Comparison of ENCODE assay signal across 24 mouse cellular contexts in the genomic region with DNA sequence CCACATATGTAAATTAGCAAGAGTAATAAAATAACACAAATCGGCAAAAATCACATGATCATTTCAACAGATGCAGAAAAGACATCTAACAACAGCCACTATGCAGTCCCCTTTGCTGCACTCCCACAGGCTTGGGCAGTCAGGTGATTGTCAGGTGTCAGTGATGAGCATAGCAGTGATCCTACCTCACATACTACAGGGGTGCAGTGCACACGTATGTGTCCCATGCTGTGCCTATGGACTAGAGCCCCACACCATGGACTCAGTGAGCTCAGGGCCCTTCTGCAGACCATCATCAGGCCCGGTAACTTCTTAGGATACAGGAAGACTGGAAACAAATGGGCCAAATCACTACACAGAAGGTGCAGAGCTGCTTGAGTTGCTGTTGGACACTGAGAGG. TPM values are rescaled to one million over a fixed set of nuclear protein-coding genes. Genes with fewer than 3 reads are reported as not detected.
DNase-seq lines count a peak whose midpoint lies in the region; ATAC-seq lines count a peak whose summit lies in the region.
"Had no signal": no experiment of that assay in that cellular context is flagged by ENCODE, and none has a peak within 500 bp of the region (broad histone marks: within the 10 kb centered on the region; RNA-seq: fewer than 3 reads in every experiment).

No protein-coding gene starts in this region.

- intact Hi-C loops in left cerebral cortex, postnatal 36 days (cut with DNase I) = no loop called here

- H3K9ac ChIP-seq in forebrain, embryonic 12.5 days = no peak overlapping the region
- H3K9ac ChIP-seq in liver, embryonic 13.5 days = no peak overlapping the region
- H3K9ac ChIP-seq in forebrain, embryonic 16.5 days (replicated peaks; ENCODE audit: low read depth, low read length) = no peak overlapping the region
- no peak overlapping the region for H3K9ac ChIP-seq in neural tube, embryonic 14.5 days (replicated peaks; ENCODE audit: low read depth, low read length)
- H3K9ac ChIP-seq: liver, embryonic 14.5 days had no signal

- peaks cover 15% of the 10 kb centered on the region for H3K36me3 ChIP-seq in forebrain, embryonic 12.5 days (replicated peaks)
- peaks cover 32% of the 10 kb centered on the region for H3K36me3 ChIP-seq in forebrain, embryonic 10.5 days (replicated peaks)
- H3K36me3 ChIP-seq in liver, embryonic 13.5 days = peaks cover 9% of the 10 kb centered on the region
- no peaks in the 10 kb centered on the region for H3K36me3 ChIP-seq in forebrain, embryonic 16.5 days (ENCODE audit: control insufficient read depth, insufficient read depth)
- peaks cover 3% of the 10 kb centered on the region; the same call in 1 of the 2 replicates for H3K36me3 ChIP-seq in neural tube, embryonic 14.5 days (ENCODE audit: control insufficient read depth, insufficient read depth, low read length)

- H3K4me2 ChIP-seq in forebrain, embryonic 12.5 days = no peak overlapping the region
- no peak overlapping the region for H3K4me2 ChIP-seq in liver, embryonic 13.5 days
- H3K4me2 ChIP-seq in forebrain, embryonic 16.5 days (ENCODE audit: low read length) = no peak overlapping the region
- no peak overlapping the region for H3K4me2 ChIP-seq in neural tube, embryonic 14.5 days (ENCODE audit: low read depth, low read length)

- 0 out of 2 replicates have a peak, but pooled peaks cover 6% of the 10 kb centered on the region for H3K4me1 ChIP-seq in forebrain, embryonic 12.5 days
- H3K4me1 ChIP-seq in forebrain, embryonic 10.5 days = peaks cover 10% of the 10 kb centered on the region; the same call in 1 of the 2 replicates
- peaks cover 11% of the 10 kb centered on the region for H3K4me1 ChIP-seq in liver, embryonic 13.5 days (replicated peaks)
- peaks cover 8% of the 10 kb centered on the region for H3K4me1 ChIP-seq in forebrain, embryonic 16.5 days (replicated peaks; ENCODE audit: control insufficient read depth, insufficient read depth, low read length)
- H3K4me1 ChIP-seq in neural tube, embryonic 14.5 days (ENCODE audit: control insufficient read depth, insufficient read depth, low read length) = no peaks in the 10 kb centered on the region

- WGBS in forebrain, embryonic 12.5 days = 91% methylated on average over 3 of the region's 3 CpGs
- WGBS in forebrain, embryonic 10.5 days = 91% methylated on average over 3 of the region's 3 CpGs
- WGBS in liver, embryonic 13.5 days (ENCODE audit: insufficient replicate concordance) = 74% methylated on average over 3 of the region's 3 CpGs
- WGBS in forebrain, embryonic 16.5 days = 90% methylated on average over 3 of the region's 3 CpGs
- WGBS in neural tube, embryonic 14.5 days = 92% methylated on average over 3 of the region's 3 CpGs

- no peak for DNase-seq in forebrain, embryonic 10.5 days (ENCODE audit: extremely low spot score, low spot score)
- no peak for DNase-seq in liver, embryonic 13.5 days
- no peak for DNase-seq in liver
- DNase-seq in left cerebral cortex, adult 11 months (ENCODE audit: low spot score) = no peak
- DNase-seq in left cerebral cortex, postnatal 36 days (ENCODE audit: low spot score in 2 of 2) = no peak
- DNase-seq: adrenal gland, adult 2 months; cerebellum, adult 9-11 months; embryo, embryonic 11 days; gastrocnemius, postnatal 25 days; kidney, postnatal 10 days; right cerebral cortex, adult 18-20 months had no signal

- peak; percentile 49; the same call in 1 of the 2 replicates for ATAC-seq in forebrain, embryonic 12.5 days (ENCODE audit: low FRiP score)
- 0 out of 2 replicates have a peak, but pooled peaks have one; percentile 29 for ATAC-seq in liver, embryonic 13.5 days (ENCODE audit: low read depth)
- ATAC-seq in forebrain, embryonic 16.5 days = peak; percentile 27
- peak; percentile 64; the same call in 1 of the 2 replicates for ATAC-seq in neural tube, embryonic 14.5 days (ENCODE audit: low read depth)
- ATAC-seq: intestine, postnatal 0 days had no signal

- no peaks in the 10 kb centered on the region for H3K9me3 ChIP-seq in forebrain, embryonic 12.5 days
- no peaks in the 10 kb centered on the region for H3K9me3 ChIP-seq in forebrain, embryonic 10.5 days
- H3K9me3 ChIP-seq in liver, embryonic 13.5 days (replicated peaks) = no peaks in the 10 kb centered on the region
- no peaks in the 10 kb centered on the region for H3K9me3 ChIP-seq in forebrain, embryonic 16.5 days (ENCODE audit: control insufficient read depth, low read length)
- H3K9me3 ChIP-seq in neural tube, embryonic 14.5 days (ENCODE audit: control insufficient read depth, low read length) = no peaks in the 10 kb centered on the region
- H3K9me3 ChIP-seq: heart, embryonic 10.5 days had no signal

- no peaks in the 10 kb centered on the region for H3K27me3 ChIP-seq in forebrain, embryonic 12.5 days
- H3K27me3 ChIP-seq in forebrain, embryonic 10.5 days (ENCODE audit: poor library complexity, severe bottlenecking) = no peaks in the 10 kb centered on the region
- no peaks in the 10 kb centered on the region for H3K27me3 ChIP-seq in liver, embryonic 13.5 days
- no peaks in the 10 kb centered on the region for H3K27me3 ChIP-seq in forebrain, embryonic 16.5 days (replicated peaks; ENCODE audit: control insufficient read depth, insufficient read depth, low read length)
- no peaks in the 10 kb centered on the region for H3K27me3 ChIP-seq in neural tube, embryonic 14.5 days (ENCODE audit: control insufficient read depth, insufficient read depth, low read length)

- H3K4me3 ChIP-seq in forebrain, embryonic 12.5 days (replicated peaks) = no peak overlapping the region
- H3K4me3 ChIP-seq in forebrain, embryonic 10.5 days = no peak overlapping the region
- no peak overlapping the region for H3K4me3 ChIP-seq in liver, embryonic 13.5 days (replicated peaks)
- no peak overlapping the region for H3K4me3 ChIP-seq in forebrain, embryonic 16.5 days (replicated peaks; ENCODE audit: low read length)
- no peak overlapping the region for H3K4me3 ChIP-seq in neural tube, embryonic 14.5 days (ENCODE audit: low read depth, low read length)
- H3K4me3 ChIP-seq: heart, embryonic 10.5 days; layer of hippocampus, adult 2 months; left cerebral cortex, adult 2 months had no signal

- H3K27ac ChIP-seq in forebrain, embryonic 12.5 days = no peak overlapping the region
- H3K27ac ChIP-seq in forebrain, embryonic 10.5 days = no peak overlapping the region
- H3K27ac ChIP-seq in liver, embryonic 13.5 days = no peak overlapping the region
- H3K27ac ChIP-seq in forebrain, embryonic 16.5 days (ENCODE audit: low read length) = no peak overlapping the region
- no peak overlapping the region for H3K27ac ChIP-seq in neural tube, embryonic 14.5 days (ENCODE audit: low read depth, low read length)
- H3K27ac ChIP-seq: heart, embryonic 10.5 days; layer of hippocampus, adult 2 months; left cerebral cortex, adult 2 months; liver, embryonic 14.5 days had no signal

RNA-seq across cellular contexts. Expression of gene Zfp292, which starts 39.9 kb away (rescaled TPM):
- polyA plus RNA-seq in forebrain, embryonic 12.5 days (2016; fragmentation: Nextera tagmentation; extraction: Ambion mirVana) = 45.5 and 46.8 TPM in 2 replicates
- polyA plus RNA-seq in forebrain, embryonic 10.5 days (2016; fragmentation: Nextera tagmentation; extraction: Ambion mirVana) = 24.6 TPM in 2 replicates
- polyA plus RNA-seq in liver, embryonic 13.5 days (2015; fragmentation: Nextera tagmentation; extraction: Ambion mirVana) = 4.2 and 5.4 TPM in 2 replicates
- polyA plus RNA-seq in forebrain, embryonic 16.5 days (2015; fragmentation: Nextera tagmentation; extraction: Ambion mirVana) = 36.6 and 41.5 TPM in 2 replicates
- 37.7 and 42.7 TPM in 2 replicates for polyA plus RNA-seq in neural tube, embryonic 14.5 days (2014; fragmentation: Nextera tagmentation; extraction: Ambion mirVana)
- total RNA-seq in left cerebral cortex, postnatal 36 days (2021) = 10 to 100 TPM; 24.0 to 29.4 TPM

RNA-seq across cellular contexts. Expression of gene Cga, which starts 50.8 kb away (rescaled TPM):
- 0.34 TPM in 1 of 2 replicates, not detected in the other for polyA plus RNA-seq in forebrain, embryonic 12.5 days (2016; fragmentation: Nextera tagmentation; extraction: Ambion mirVana)
- polyA plus RNA-seq in forebrain, embryonic 10.5 days (2016; fragmentation: Nextera tagmentation; extraction: Ambion mirVana) = 0.58 and 1.5 TPM in 2 replicates
- polyA plus RNA-seq in liver, embryonic 13.5 days (2015; fragmentation: Nextera tagmentation; extraction: Ambion mirVana) = 0.25 TPM in 1 of 2 replicates, not detected in the other
- polyA plus RNA-seq in forebrain, embryonic 16.5 days (2015; fragmentation: Nextera tagmentation; extraction: Ambion mirVana) = not detected in 2 replicates
- polyA plus RNA-seq in neural tube, embryonic 14.5 days (2014; fragmentation: Nextera tagmentation; extraction: Ambion mirVana) = not detected in 2 replicates
- total RNA-seq in left cerebral cortex, postnatal 36 days (2021) = not detected
- total RNA-seq: adrenal gland, adult 2 months; gastrocnemius, postnatal 25 days; heart, postnatal 25 days; layer of hippocampus, adult 2 months; left cerebral cortex, adult 2 months; neutrophil, adult 5-6 weeks had no signal
- polyA plus RNA-seq: adrenal gland, adult 2 months; heart, embryonic 10.5 days; intestine, postnatal 0 days; limb, embryonic 11.5 days; liver, embryonic 14.5 days; lung, embryonic 16.5 days; small intestine, adult 2 months had no signal
